Mouse (Mus musculus) liver, adult 2 months (tissue): ENCODE results near the gene Sipa1l3. TPM values are rescaled to one million over a fixed set of nuclear protein-coding genes. Genes with fewer than 3 reads are reported as not detected.
A peak's percentile ranks its signal among the peaks of the same experiment; 100 is the strongest.

Source experiments
- DNase-seq: peaks from one replicate; pipeline ENCODE4 v3.0.0-alpha.2; 2011; ENCODE audit warnings: low read depth, low spot score; ENCODE audit errors: extremely low read depth
- H3K27ac ChIP-seq: fragments of 200-500 bp; replicated peaks from 2 replicates; pipeline ENCODE4 v1.5.1; 2012; ENCODE audit warnings: low read depth, mild to moderate bottlenecking, control low read depth, inconsistent platforms, low read length; ENCODE audit not compliant: insufficient read depth
- H3K27me3 ChIP-seq: fragments of 200-500 bp; 2 replicates; pipeline ENCODE4 v1.6.1; 2012; ENCODE audit warnings: mild to moderate bottlenecking, moderate library complexity, low read length, inconsistent platforms; ENCODE audit not compliant: control insufficient read depth, insufficient read depth
- H3K36me3 ChIP-seq: fragments of 200-500 bp; 2 replicates; pipeline ENCODE4 v1.6.1; 2012; ENCODE audit warnings: low read length, inconsistent platforms; ENCODE audit not compliant: control insufficient read depth, insufficient read depth
- H3K4me1 ChIP-seq: fragments of 200-500 bp; 2 replicates; pipeline ENCODE4 v1.6.1; 2011; ENCODE audit warnings: low read length; ENCODE audit not compliant: control insufficient read depth, insufficient read depth
- H3K4me3 ChIP-seq: fragments of 200-500 bp; 2 replicates; pipeline ENCODE4 v1.5.1; 2011; ENCODE audit warnings: low read depth, mild to moderate bottlenecking, control low read depth, low read length, moderate library complexity; ENCODE audit not compliant: insufficient read depth
- H3K79me2 ChIP-seq: fragments of 200-500 bp; 2 replicates; pipeline ENCODE4 v1.6.1; 2012; ENCODE audit warnings: inconsistent platforms, mild to moderate bottlenecking, low read length, moderate library complexity; ENCODE audit not compliant: control insufficient read depth, insufficient read depth
- H3K9ac ChIP-seq: fragments of 200-500 bp; 2 replicates; pipeline ENCODE4 v1.6.1; 2012; ENCODE audit warnings: low read depth, mild to moderate bottlenecking, control low read depth, inconsistent platforms, low read length
- CTCF ChIP-seq: fragments of 200-500 bp; IDR thresholded peaks from 2 replicates; pipeline ENCODE4 v1.5.1; 2011; ENCODE audit warnings: low read depth, low read length, control low read depth
- POLR2A ChIP-seq: fragments of 200-500 bp; IDR thresholded peaks from 2 replicates; pipeline ENCODE4 v1.6.1; 2011; ENCODE audit warnings: low read length, control low read depth; ENCODE audit not compliant: insufficient read depth; ENCODE audit errors: extremely low read depth
- WGBS: fragments of 180-500 bp; shearing (Covaris S2); methylation state at CpG from one replicate; pipeline ENCODE4 v1.1.7; 2018; 5-methylcytosine and 5-hydroxymethylcytosine counted together
- polyA plus RNA-seq: library from polyadenylated mRNA; depleted of rRNA; stranded (reverse); fragments of >200 nt; gene quantifications from 2 replicates; pipeline ENCODE4 v1.2.3, GENCODE M21; 2012
- total RNA-seq: library from RNA; depleted of rRNA; stranded (reverse); fragments of >200 nt; gene quantifications from 2 replicates; pipeline ENCODE4 v1.2.3, GENCODE M21; 2014

Gene Sipa1l3
- total and polyA plus RNA-seq, 2 experiments: 3.1 to 6.5 TPM

GRCm38 (mm10) chr7:29296998-29297397 is 221.4 kb downstream of the Sipa1l3 start:
- Histone ChIP-seq H3K27me3 (no peaks in the 10 kb centered on the region), H3K9ac (no peak overlapping the region), H3K4me3 (no peak overlapping the region), H3K27ac (no peak overlapping the region), H3K4me1 (no peaks in the 10 kb centered on the region), H3K36me3 (no peaks in the 10 kb centered on the region), H3K79me2 (no peaks in the 10 kb centered on the region)
- TF ChIP-seq CTCF: peak; percentile 80
- no peak for TF ChIP-seq POLR2A
- DNase-seq: peak; percentile 64
- WGBS: 16% methylated on average over 10 of the region's 10 CpGs

- WGBS: 78% methylated on average over 24 of the region's 24 CpGs
- Histone ChIP-seq H3K4me3 (no peak overlapping the region), H3K27me3 (no peaks in the 10 kb centered on the region), H3K79me2 (no peaks in the 10 kb centered on the region), H3K36me3 (no peaks in the 10 kb centered on the region), H3K9ac (no peak overlapping the region), H3K4me1 (peaks cover 2% of the 10 kb centered on the region; the same call in 1 of the 2 replicates), H3K27ac (no peak overlapping the region)
- DNase-seq: no peak
- TF ChIP-seq CTCF: no peak
- no peak for TF ChIP-seq POLR2A
These were observed 222.4 kb downstream of the Sipa1l3 start for GRCm38 (mm10) chr7:29295861-29296647.

- no peak overlapping the region for H3K4me3 ChIP-seq
These were observed 224.2 kb downstream of the Sipa1l3 start for GRCm38 (mm10) chr7:29294111-29294761.

GRCm38 (mm10) chr7:29293131-29294065 is 225.0 kb downstream of the Sipa1l3 start:
- Histone ChIP-seq H3K36me3 (no peaks in the 10 kb centered on the region), H3K4me3 (no peak overlapping the region), H3K4me1 (peaks cover 6% of the 10 kb centered on the region), H3K79me2 (no peaks in the 10 kb centered on the region), H3K27me3 (no peaks in the 10 kb centered on the region), H3K27ac (peak overlapping the region; percentile 31), H3K9ac (no peak overlapping the region)
- TF ChIP-seq POLR2A (no peak), CTCF (no peak)
- DNase-seq: no peak
- 72% methylated on average over 19 of the region's 19 CpGs for WGBS

More at GRCm38 (mm10) chr7:29294111-29294761, 224.2 kb downstream of the Sipa1l3 start:
- H3K9ac ChIP-seq: no peak overlapping the region
- H3K27ac ChIP-seq: no peak overlapping the region
- no peaks in the 10 kb centered on the region for H3K27me3 ChIP-seq
- peaks cover 6% of the 10 kb centered on the region for H3K4me1 ChIP-seq
- H3K79me2 ChIP-seq: no peaks in the 10 kb centered on the region
- no peaks in the 10 kb centered on the region for H3K36me3 ChIP-seq
- 78% methylated on average over 13 of the region's 13 CpGs for WGBS
- no peak for DNase-seq
- TF ChIP-seq CTCF (no peak), POLR2A (no peak)

- H3K9ac ChIP-seq: no peak overlapping the region
- 77% methylated on average over 8 of the region's 8 CpGs for WGBS
- DNase-seq: no peak
- H3K4me1 ChIP-seq: peaks cover 6% of the 10 kb centered on the region
- H3K36me3 ChIP-seq: no peaks in the 10 kb centered on the region
- H3K27me3 ChIP-seq: no peaks in the 10 kb centered on the region
- peak overlapping the region; percentile 30 for H3K27ac ChIP-seq
- TF ChIP-seq POLR2A: no peak
- TF ChIP-seq CTCF: no peak
- H3K4me3 ChIP-seq: no peak overlapping the region
- H3K79me2 ChIP-seq: no peaks in the 10 kb centered on the region
These were observed 225.9 kb downstream of the Sipa1l3 start for GRCm38 (mm10) chr7:29292458-29293098.
